Mouse (Mus musculus): Measurements from ENCODE around the gene Adam23. TPM values are rescaled to one million over a fixed set of nuclear protein-coding genes. Genes with fewer than 3 reads are reported as not detected.

Adam23 gene
- polyA plus RNA-seq, 1 experiment from 2014 or later, result 3.0 TPM

- Histone ChIP-seq H3K4me2 (ENCODE audit: low read length) (no peak overlapping the region), H3K4me3 (ENCODE audit: low read depth, low read length) (no peak overlapping the region), H3K9ac (ENCODE audit: low read length) (no peak overlapping the region), H3K27ac (ENCODE audit: low read depth) (no peak overlapping the region), H3K9me3 (ENCODE audit: control insufficient read depth, low read length) (no peaks in the 10 kb centered on the region), H3K36me3 (ENCODE audit: control insufficient read depth, insufficient read depth, low read length) (no peaks in the 10 kb centered on the region), H3K27me3 (replicated peaks; ENCODE audit: control insufficient read depth, insufficient read depth, low read length) (no peaks in the 10 kb centered on the region), H3K4me1 (replicated peaks; ENCODE audit: control insufficient read depth, insufficient read depth, low read length) (no peaks in the 10 kb centered on the region)
- WGBS, result 75% methylated on average over 14 of the region's 14 CpGs
- DNase-seq (ENCODE audit: low spot score), result no peak
- no peak for ATAC-seq (replicated peaks; ENCODE audit: low FRiP score, low TSS enrichment, low read depth)
Observed at GRCm38 (mm10) chr1:63539884-63540613, 94.4 kb downstream of the Adam23 start.

DNA sequence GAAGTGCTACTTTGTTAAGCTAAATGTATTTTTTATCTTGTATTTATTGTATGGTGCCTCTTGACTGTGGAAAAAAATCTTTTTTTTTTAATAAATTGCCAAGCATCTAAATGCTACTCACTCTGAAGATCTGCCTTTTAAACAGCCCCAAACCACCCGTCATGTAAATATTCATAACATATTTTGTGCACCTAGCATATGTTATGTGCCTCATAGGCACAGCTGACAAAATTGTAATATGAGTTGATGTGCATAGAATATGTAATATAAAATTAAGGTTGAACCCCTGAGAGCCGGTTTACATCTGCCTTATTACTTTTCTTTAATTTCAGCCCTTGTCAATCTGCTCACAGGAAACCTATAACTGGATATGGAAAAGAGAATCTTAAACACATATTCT is 98.4 kb downstream of the Adam23 start:
- Histone ChIP-seq H3K4me2 (ENCODE audit: low read length) (no peak overlapping the region), H3K36me3 (ENCODE audit: control insufficient read depth, insufficient read depth, low read length) (no peaks in the 10 kb centered on the region), H3K4me1 (replicated peaks; ENCODE audit: control insufficient read depth, insufficient read depth, low read length) (no peaks in the 10 kb centered on the region), H3K27me3 (replicated peaks; ENCODE audit: control insufficient read depth, insufficient read depth, low read length) (no peaks in the 10 kb centered on the region), H3K4me3 (ENCODE audit: low read depth, low read length) (no peak overlapping the region), H3K27ac (ENCODE audit: low read depth) (no peak overlapping the region), H3K9ac (ENCODE audit: low read length) (no peak overlapping the region), H3K9me3 (ENCODE audit: control insufficient read depth, low read length) (no peaks in the 10 kb centered on the region)
- ATAC-seq (replicated peaks; ENCODE audit: low FRiP score, low TSS enrichment, low read depth) (no peak), DNase-seq (ENCODE audit: low spot score) (no peak)
- 88% methylated on average over 2 of the region's 2 CpGs for WGBS

GRCm38 (mm10) chr1:63553039-63553438 is 107.3 kb downstream of the Adam23 start:
- Histone ChIP-seq H3K27ac (ENCODE audit: low read depth) (peak overlapping the region; percentile 38; the same call in 1 of the 2 replicates), H3K4me2 (ENCODE audit: low read length) (no peak overlapping the region), H3K9me3 (ENCODE audit: control insufficient read depth, low read length) (no peaks in the 10 kb centered on the region), H3K4me1 (replicated peaks; ENCODE audit: control insufficient read depth, insufficient read depth, low read length) (0 out of 2 replicates have a peak, but pooled peaks cover 4% of the 10 kb centered on the region), H3K36me3 (ENCODE audit: control insufficient read depth, insufficient read depth, low read length) (no peaks in the 10 kb centered on the region), H3K27me3 (replicated peaks; ENCODE audit: control insufficient read depth, insufficient read depth, low read length) (no peaks in the 10 kb centered on the region), H3K4me3 (ENCODE audit: low read depth, low read length) (no peak overlapping the region), H3K9ac (ENCODE audit: low read length) (no peak overlapping the region)
- ATAC-seq (replicated peaks; ENCODE audit: low FRiP score, low TSS enrichment, low read depth), result no peak
- WGBS, result 27% methylated on average over 5 of the region's 5 CpGs
- DNase-seq (ENCODE audit: low spot score), result no peak

DNA sequence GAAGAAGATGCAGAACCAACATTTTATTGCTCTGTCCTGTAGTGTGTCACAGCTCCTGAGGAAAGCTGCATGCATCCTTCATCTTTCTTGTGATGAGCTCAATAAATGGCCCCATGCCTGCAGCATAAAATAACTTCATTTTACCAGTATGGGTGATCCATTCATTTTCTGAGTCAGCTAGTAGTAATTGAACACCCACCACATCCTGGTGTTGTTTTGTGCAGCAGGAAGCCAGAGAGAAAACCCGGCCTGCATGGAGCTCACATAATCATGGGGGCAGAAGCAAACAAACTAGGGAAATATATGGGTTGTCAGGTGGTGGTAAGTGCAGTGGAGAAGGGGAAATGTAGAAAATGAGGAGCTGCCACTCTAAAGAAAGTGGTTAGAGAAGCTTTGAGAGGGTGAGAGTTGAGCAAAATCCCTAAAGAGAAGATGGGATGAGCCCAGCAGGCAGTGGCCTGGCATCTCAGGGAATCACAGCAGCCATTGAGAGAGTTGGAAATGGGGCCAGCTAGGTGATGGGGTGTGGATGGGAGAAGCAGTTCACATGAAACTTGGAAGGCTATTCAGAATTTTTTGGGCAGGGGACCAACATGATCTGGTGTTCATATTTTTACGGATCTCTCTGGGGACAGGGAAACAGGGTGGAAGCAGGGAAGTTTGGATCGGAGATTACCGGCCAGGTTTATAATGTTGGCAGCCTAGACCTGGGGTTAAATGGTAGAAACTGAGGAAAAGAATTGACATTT is 116.3 kb downstream of the Adam23 start:
- Histone ChIP-seq H3K4me3 (ENCODE audit: low read depth, low read length) (no peak overlapping the region), H3K9me3 (ENCODE audit: control insufficient read depth, low read length) (no peaks in the 10 kb centered on the region), H3K36me3 (ENCODE audit: control insufficient read depth, insufficient read depth, low read length) (no peaks in the 10 kb centered on the region), H3K9ac (ENCODE audit: low read length) (no peak overlapping the region), H3K27me3 (replicated peaks; ENCODE audit: control insufficient read depth, insufficient read depth, low read length) (no peaks in the 10 kb centered on the region), H3K4me2 (ENCODE audit: low read length) (no peak overlapping the region), H3K4me1 (replicated peaks; ENCODE audit: control insufficient read depth, insufficient read depth, low read length) (no peaks in the 10 kb centered on the region), H3K27ac (ENCODE audit: low read depth) (no peak overlapping the region)
- 83% methylated on average over 4 of the region's 4 CpGs for WGBS
- ATAC-seq (replicated peaks; ENCODE audit: low FRiP score, low TSS enrichment, low read depth), result no peak
- DNase-seq (ENCODE audit: low spot score), result no peak

DNA sequence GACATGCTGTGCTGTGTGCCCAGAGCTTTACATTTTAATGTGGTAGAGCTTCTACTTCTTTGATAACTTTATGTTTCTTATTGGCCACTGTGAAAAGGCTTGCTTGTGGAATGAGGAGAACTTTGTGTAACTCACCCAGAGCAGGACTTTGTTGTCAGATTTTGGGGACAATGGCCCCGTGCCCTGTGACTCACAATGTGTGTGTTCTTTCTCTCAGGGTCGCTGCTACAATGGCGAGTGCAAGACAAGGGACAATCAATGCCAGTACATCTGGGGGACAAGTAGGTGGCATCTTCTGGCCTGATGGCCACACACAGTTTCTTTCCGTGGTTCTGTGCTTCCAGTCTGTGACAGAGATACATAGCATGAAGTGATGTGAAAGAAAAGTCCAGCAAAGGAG is 118.2 kb downstream of the Adam23 start:
- no peaks in the 10 kb centered on the region for H3K36me3 ChIP-seq (ENCODE audit: control insufficient read depth, insufficient read depth, low read length)
- ATAC-seq (replicated peaks; ENCODE audit: low FRiP score, low TSS enrichment, low read depth) (no peak), DNase-seq (ENCODE audit: low spot score) (no peak)
- no peaks in the 10 kb centered on the region for H3K4me1 ChIP-seq (replicated peaks; ENCODE audit: control insufficient read depth, insufficient read depth, low read length)
- H3K4me3 ChIP-seq (ENCODE audit: low read depth, low read length), result no peak overlapping the region
- H3K4me2 ChIP-seq (ENCODE audit: low read length), result no peak overlapping the region
- H3K27ac ChIP-seq (ENCODE audit: low read depth), result no peak overlapping the region
- no peaks in the 10 kb centered on the region for H3K9me3 ChIP-seq (ENCODE audit: control insufficient read depth, low read length)
- H3K9ac ChIP-seq (ENCODE audit: low read length), result no peak overlapping the region
- H3K27me3 ChIP-seq (replicated peaks; ENCODE audit: control insufficient read depth, insufficient read depth, low read length), result no peaks in the 10 kb centered on the region
- 78% methylated on average over 4 of the region's 4 CpGs for WGBS

GRCm38 (mm10) chr1:63566501-63566900 is 120.8 kb downstream of the Adam23 start:
- no peak overlapping the region for H3K27ac ChIP-seq (ENCODE audit: low read depth)
- H3K36me3 ChIP-seq (ENCODE audit: control insufficient read depth, insufficient read depth, low read length), result no peaks in the 10 kb centered on the region
- 50% methylated on average over 7 of the region's 7 CpGs for WGBS
- H3K9ac ChIP-seq (ENCODE audit: low read length), result no peak overlapping the region
- H3K4me1 ChIP-seq (replicated peaks; ENCODE audit: control insufficient read depth, insufficient read depth, low read length), result no peaks in the 10 kb centered on the region
- H3K4me3 ChIP-seq (ENCODE audit: low read depth, low read length), result no peak overlapping the region
- H3K27me3 ChIP-seq (replicated peaks; ENCODE audit: control insufficient read depth, insufficient read depth, low read length), result no peaks in the 10 kb centered on the region
- no peak overlapping the region for H3K4me2 ChIP-seq (ENCODE audit: low read length)
- H3K9me3 ChIP-seq (ENCODE audit: control insufficient read depth, low read length), result no peaks in the 10 kb centered on the region
- DNase-seq (ENCODE audit: low spot score) (no peak), ATAC-seq (replicated peaks; ENCODE audit: low FRiP score, low TSS enrichment, low read depth) (no peak)

GRCm38 (mm10) chr1:63567031-63567430 is 121.3 kb downstream of the Adam23 start:
- DNase-seq (ENCODE audit: low spot score), result no peak
- no peak overlapping the region for H3K4me3 ChIP-seq (ENCODE audit: low read depth, low read length)
- H3K36me3 ChIP-seq (ENCODE audit: control insufficient read depth, insufficient read depth, low read length), result no peaks in the 10 kb centered on the region
- no peaks in the 10 kb centered on the region for H3K9me3 ChIP-seq (ENCODE audit: control insufficient read depth, low read length)
- WGBS, result 45% methylated on average over 4 of the region's 4 CpGs
- H3K4me1 ChIP-seq (replicated peaks; ENCODE audit: control insufficient read depth, insufficient read depth, low read length), result no peaks in the 10 kb centered on the region
- no peak overlapping the region for H3K9ac ChIP-seq (ENCODE audit: low read length)
- no peak overlapping the region for H3K4me2 ChIP-seq (ENCODE audit: low read length)
- H3K27ac ChIP-seq (ENCODE audit: low read depth), result no peak overlapping the region
- ATAC-seq (replicated peaks; ENCODE audit: low FRiP score, low TSS enrichment, low read depth), result no peak
- no peaks in the 10 kb centered on the region for H3K27me3 ChIP-seq (replicated peaks; ENCODE audit: control insufficient read depth, insufficient read depth, low read length)

DNA sequence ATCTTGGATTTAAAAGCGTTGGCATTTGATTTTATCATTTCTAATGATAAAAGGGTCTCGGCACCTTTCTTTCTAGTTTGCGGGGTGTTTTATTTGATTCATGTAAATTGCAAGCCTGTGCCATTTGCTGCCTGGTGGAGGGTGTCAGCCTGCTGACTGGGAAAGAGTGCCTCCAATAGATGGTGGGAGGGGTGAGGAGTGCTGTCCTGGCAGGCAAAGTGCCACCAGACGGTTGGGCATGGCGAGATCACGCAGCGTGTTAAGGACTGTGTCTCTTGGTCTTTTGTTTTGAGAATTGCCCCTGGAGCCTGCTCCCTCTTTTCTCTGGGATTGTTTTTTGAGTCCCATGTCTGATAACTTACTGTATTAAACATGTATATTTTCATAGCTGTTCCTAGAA is 126.5 kb downstream of the Adam23 start:
- Histone ChIP-seq H3K9me3 (ENCODE audit: control insufficient read depth, low read length) (no peaks in the 10 kb centered on the region), H3K27ac (ENCODE audit: low read depth) (no peak overlapping the region), H3K4me3 (ENCODE audit: low read depth, low read length) (no peak overlapping the region), H3K36me3 (ENCODE audit: control insufficient read depth, insufficient read depth, low read length) (no peaks in the 10 kb centered on the region), H3K4me2 (ENCODE audit: low read length) (no peak overlapping the region), H3K4me1 (replicated peaks; ENCODE audit: control insufficient read depth, insufficient read depth, low read length) (no peaks in the 10 kb centered on the region), H3K27me3 (replicated peaks; ENCODE audit: control insufficient read depth, insufficient read depth, low read length) (no peaks in the 10 kb centered on the region), H3K9ac (ENCODE audit: low read length) (no peak overlapping the region)
- DNase-seq (ENCODE audit: low spot score) (no peak), ATAC-seq (replicated peaks; ENCODE audit: low FRiP score, low TSS enrichment, low read depth) (no peak)
- WGBS, result 76% methylated on average over 7 of the region's 7 CpGs

DNA sequence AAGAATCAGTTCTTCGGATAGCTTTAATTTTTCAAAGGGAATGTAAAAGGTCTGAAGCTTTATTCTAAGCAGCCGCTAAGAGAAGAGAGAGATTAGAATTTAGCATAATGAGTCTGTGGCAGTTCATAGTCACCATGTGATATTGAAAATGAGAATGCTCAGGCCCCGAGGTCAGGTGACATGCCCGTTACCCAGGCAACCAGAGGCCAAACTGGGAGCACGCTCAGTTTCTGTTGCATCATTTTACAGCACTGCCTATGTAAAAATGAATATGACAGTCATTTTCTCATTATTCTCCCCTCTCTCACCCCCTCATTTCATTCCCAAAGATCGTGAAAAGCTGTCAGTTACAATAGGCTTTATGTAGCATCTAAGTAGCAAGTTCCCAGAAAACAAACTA is 127.7 kb downstream of the Adam23 start:
- Histone ChIP-seq H3K27ac (ENCODE audit: low read depth) (no peak overlapping the region), H3K27me3 (replicated peaks; ENCODE audit: control insufficient read depth, insufficient read depth, low read length) (no peaks in the 10 kb centered on the region), H3K9me3 (ENCODE audit: control insufficient read depth, low read length) (no peaks in the 10 kb centered on the region), H3K4me1 (replicated peaks; ENCODE audit: control insufficient read depth, insufficient read depth, low read length) (no peaks in the 10 kb centered on the region), H3K4me2 (ENCODE audit: low read length) (no peak overlapping the region), H3K36me3 (ENCODE audit: control insufficient read depth, insufficient read depth, low read length) (no peaks in the 10 kb centered on the region), H3K9ac (ENCODE audit: low read length) (no peak overlapping the region), H3K4me3 (ENCODE audit: low read depth, low read length) (no peak overlapping the region)
- 64% methylated on average over 6 of the region's 6 CpGs for WGBS
- DNase-seq (ENCODE audit: low spot score) (no peak), ATAC-seq (replicated peaks; ENCODE audit: low FRiP score, low TSS enrichment, low read depth) (no peak)
